Mouse (Mus musculus) CH12.LX (cell line): ENCODE data around the gene Slc16a7.

Experiments
- BHLHE40 ChIP-seq: IDR thresholded peaks from 2 replicates; pipeline ENCODE4 v1.6.1; 2011; ENCODE audit warnings: mild to moderate bottlenecking, low read depth, low read length, improper control_type of control experiment
- CHD1 ChIP-seq: IDR thresholded peaks from 2 replicates; pipeline ENCODE4 v1.6.1; 2012; ENCODE audit warnings: low read depth, low read length, improper control_type of control experiment, inconsistent platforms
- CTCF ChIP-seq, 2 experiments: IDR thresholded peaks in 1 of 2; conservative IDR thresholded peaks in 1 of 2; 2 replicates each; pipeline ENCODE4 v1.5.1; 2011 to 2012; ENCODE audit warnings: low read depth in 2 of 2, low read length in 2 of 2, improper control_type of control experiment in 1 of 2, inconsistent platforms in 1 of 2, mild to moderate bottlenecking in 1 of 2, moderate library complexity in 1 of 2
- EP300 ChIP-seq: IDR thresholded peaks from 2 replicates; pipeline ENCODE4 v1.6.1; 2011; ENCODE audit warnings: low read length, improper control_type of control experiment
- GABPA ChIP-seq: IDR thresholded peaks from 2 replicates; pipeline ENCODE4 v1.6.1; 2012; ENCODE audit warnings: low read depth, low read length, improper control_type of control experiment, inconsistent platforms; ENCODE audit not compliant: insufficient replicate concordance
- HCFC1 ChIP-seq: IDR thresholded peaks from 2 replicates; pipeline ENCODE4 v1.6.1; 2012; ENCODE audit warnings: low read depth, mild to moderate bottlenecking, inconsistent platforms, low read length, improper control_type of control experiment
- KAT2A ChIP-seq: IDR thresholded peaks from 2 replicates; pipeline ENCODE4 v1.6.1; 2012; ENCODE audit warnings: low read length, improper control_type of control experiment, inconsistent platforms; ENCODE audit not compliant: insufficient replicate concordance
- MAX ChIP-seq: IDR thresholded peaks from 2 replicates; pipeline ENCODE4 v1.6.1; 2011; ENCODE audit warnings: low read length, improper control_type of control experiment
- NELFE ChIP-seq: IDR thresholded peaks from 2 replicates; pipeline ENCODE4 v1.6.1; 2011; ENCODE audit warnings: low read depth, low read length, improper control_type of control experiment
- NRF1 ChIP-seq: IDR thresholded peaks from 2 replicates; pipeline ENCODE4 v1.6.1; 2014; ENCODE audit warnings: low read depth, mild to moderate bottlenecking, inconsistent platforms, low read length, improper control_type of control experiment, moderate library complexity
- POLR2A ChIP-seq: IDR thresholded peaks from 2 replicates; pipeline ENCODE4 v1.6.1; 2011; ENCODE audit warnings: low read depth, mild to moderate bottlenecking, improper control_type of control experiment, low read length
- RCOR1 ChIP-seq: conservative IDR thresholded peaks from 2 replicates; pipeline ENCODE4 v1.6.1; 2012; ENCODE audit warnings: low read depth, mild to moderate bottlenecking, inconsistent platforms, low read length, improper control_type of control experiment
- USF1 ChIP-seq: IDR thresholded peaks from 2 replicates; pipeline ENCODE4 v1.6.1; 2014; ENCODE audit warnings: low read depth, mild to moderate bottlenecking, inconsistent platforms, low read length, improper control_type of control experiment
- ZC3H11A ChIP-seq: IDR thresholded peaks from 2 replicates; pipeline ENCODE4 v1.6.1; 2012; ENCODE audit warnings: low read depth, mild to moderate bottlenecking, inconsistent platforms, low read length, improper control_type of control experiment

GRCm38 (mm10) chr10:125388481-125388875 is 787 bp downstream of the Slc16a7 start:
- no peak for TF ChIP-seq EP300
- no peak for TF ChIP-seq RCOR1
- TF ChIP-seq GABPA = no peak
- TF ChIP-seq CTCF (conservative IDR thresholded peaks at IDR 0.05 in 1 of 2, IDR thresholded peaks at IDR 0.05 in 1 of 2; ENCODE audit: low read depth in 2 of 2, low read length in 2 of 2) = no peak
- no peak for TF ChIP-seq MAX
- no peak for TF ChIP-seq BHLHE40
- no peak for TF ChIP-seq KAT2A
- TF ChIP-seq POLR2A = no peak
- no peak for TF ChIP-seq ZC3H11A
- TF ChIP-seq CHD1 = no peak
- no peak for TF ChIP-seq HCFC1
- no peak for TF ChIP-seq USF1
- no peak for TF ChIP-seq NRF1
- no peak for TF ChIP-seq NELFE
